Mouse (Mus musculus) thymus, postnatal 14 days (tissue): ENCODE measurements around the gene Trrap.

ENCODE experiments used
- DNase-seq: peaks from one replicate; pipeline ENCODE4 v3.0.0; 2021

The Trrap gene

DNA sequence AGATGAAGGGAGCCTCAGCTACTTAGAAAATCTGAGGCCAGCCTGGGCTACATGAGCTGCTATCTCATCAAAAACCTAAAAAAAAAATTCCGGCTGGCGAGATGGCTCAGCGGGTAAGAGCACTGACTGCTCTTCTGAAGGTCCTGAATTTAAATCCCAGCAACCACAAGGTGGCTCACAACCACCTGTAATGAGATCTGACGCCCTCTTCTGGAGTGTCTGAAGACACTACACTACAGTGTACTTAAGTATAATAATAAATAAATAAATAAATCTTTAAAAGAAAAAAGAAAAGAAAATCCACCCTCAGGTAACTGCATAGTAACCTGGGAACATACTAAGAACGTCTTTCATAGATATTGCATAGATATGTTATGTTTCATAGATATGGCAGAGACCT is 25.8 kb downstream of the Trrap start:
- no peak for DNase-seq

DNA sequence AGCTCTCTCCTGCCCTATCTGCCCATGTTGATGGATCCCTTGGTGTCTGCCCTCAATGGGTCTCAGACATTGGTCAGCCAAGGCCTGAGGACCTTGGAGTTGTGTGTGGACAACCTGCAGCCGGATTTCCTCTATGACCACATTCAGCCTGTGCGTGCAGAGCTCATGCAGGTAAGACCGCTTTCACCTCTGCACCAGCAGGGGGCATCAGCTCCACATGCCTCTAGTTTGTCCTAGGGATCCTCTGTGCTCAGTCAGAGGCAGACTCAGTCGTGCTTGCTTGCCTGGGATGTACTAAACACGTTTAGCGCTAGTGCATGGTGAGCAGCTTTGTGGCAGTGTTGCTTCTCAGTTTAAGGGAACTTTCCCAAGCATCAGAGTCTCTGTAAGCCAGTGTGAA is 27.2 kb downstream of the Trrap start:
- peak; percentile 35 for DNase-seq

DNA sequence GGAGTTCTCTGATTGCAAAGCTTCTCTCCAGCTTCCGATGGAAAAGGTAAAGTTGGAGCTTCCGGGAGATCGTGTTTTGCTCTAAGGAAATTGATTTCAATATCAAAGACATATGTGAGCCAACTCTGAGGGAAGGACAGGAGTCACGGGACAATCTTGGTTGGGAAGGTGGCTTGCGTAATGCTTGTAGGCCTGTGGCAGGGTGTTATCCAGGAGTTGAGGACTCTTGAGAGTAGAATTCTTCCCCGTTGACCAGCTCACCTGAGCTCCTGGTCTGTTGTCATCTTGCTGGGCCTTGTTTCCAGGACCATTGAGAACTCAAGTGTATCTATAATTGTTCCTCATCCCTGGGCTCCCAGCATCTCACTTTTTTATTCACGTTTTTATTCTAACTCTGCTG is 29.6 kb downstream of the Trrap start:
- no peak for DNase-seq

DNA sequence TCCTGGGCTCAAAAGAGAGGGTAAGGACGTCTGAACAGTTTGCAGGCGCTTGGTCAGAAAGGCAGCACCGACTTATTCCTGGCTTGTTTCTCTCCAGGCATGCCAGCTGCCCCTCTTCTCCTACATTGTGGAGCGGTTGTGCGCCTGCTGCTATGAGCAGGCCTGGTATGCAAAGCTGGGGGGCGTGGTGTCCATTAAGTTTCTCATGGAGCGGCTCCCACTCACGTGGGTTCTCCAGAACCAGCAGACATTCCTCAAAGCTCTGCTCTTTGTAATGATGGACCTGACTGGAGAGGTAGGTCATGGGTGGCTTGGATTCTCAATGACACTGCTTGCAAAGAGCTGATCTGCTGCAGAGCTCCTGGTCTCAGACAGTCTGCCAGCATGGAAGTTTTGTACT is 35.5 kb downstream of the Trrap start:
- no peak for DNase-seq

DNA sequence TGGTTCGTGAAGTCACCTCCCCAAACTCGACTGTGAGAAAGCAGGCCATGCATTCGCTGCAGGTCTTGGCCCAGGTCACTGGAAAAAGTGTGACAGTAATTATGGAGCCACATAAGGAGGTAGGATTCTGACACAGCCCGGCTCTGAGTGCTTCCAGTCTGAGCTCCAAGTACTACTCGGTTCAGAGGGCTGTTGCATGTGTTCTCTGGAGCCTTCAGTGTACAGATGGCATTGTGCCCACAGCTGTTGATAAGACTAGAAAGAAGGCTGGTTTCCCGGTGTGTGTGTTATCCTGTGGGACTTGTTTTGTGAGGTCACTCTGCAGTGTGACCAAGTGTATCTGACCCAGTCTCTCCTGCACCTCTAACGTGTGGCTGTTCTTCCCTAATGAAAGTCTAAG is 36.6 kb downstream of the Trrap start:
- no peak for DNase-seq

DNA sequence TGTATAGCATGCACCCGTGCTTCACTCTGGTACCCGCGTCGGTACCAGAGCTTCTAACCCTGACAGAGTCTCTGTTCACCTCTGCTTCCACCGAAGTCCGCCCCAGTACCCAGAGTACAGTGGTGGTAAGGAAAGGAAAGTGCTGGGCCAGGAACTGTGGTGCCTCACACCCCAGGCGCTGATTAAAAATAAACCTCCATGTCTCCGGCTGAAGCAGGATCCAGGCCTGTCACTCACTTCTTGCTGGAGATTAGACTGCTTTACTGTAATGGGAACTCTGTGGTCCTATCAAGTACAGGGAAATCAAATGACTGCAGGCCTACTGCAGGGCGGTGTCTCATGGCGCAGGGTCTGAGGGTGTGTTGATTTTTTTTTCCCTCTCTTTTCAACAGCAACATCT is 39.4 kb downstream of the Trrap start:
- DNase-seq: no peak

DNA sequence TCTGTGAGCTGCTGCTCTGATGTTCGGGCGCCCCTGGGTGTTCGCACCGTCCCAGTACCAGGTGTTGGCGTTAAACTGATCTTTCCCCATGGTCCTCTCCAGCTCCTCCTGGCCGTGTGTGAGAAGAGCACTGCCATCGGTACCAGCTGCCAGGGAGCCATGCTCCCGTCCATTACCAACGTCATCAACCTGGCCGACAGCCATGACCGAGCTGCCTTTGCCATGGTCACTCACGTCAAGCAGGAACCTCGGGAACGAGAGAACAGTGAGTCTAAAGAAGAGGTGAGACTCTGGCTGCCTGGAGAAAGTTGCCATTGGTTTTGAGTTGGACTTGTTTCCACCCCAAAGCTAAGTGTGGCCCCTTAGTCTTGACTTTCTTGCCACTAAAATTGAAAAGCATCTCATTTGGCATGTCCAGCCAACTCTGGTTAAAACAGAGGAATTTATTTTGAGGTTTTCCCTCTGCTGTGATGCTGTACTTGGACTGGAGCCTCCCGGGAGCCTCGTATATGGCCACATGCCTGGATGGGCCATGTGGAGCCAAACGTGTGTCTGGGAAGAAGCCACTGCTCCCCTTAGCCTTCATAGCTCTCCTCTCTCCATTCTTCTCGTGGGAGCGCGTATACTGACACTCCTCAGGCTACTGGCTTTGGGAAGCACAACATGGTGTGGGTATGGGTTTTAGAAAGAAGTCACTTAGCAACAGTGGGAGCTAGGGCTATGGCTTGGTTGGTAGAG is 61.0 kb downstream of the Trrap start:
- DNase-seq: no peak

DNA sequence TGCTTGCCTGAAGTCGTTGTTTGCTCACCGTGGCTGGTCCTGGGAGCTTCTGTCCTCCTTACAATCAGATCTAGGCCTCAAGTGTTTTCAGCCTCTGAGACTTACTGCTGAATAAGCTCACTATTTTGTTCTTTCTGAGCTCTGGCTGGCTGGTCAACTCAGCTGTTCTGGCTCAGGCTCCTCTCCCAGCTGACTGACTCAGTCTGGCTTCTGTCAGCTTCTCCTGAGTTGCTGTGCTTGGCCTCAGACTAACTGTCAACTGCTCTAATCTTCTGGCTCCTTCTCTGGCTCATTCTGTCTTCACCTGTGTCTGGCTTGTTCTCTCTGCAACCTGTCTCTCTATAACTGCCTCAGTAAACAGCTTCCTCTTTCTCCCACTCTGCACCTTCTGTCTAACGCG is 62.1 kb downstream of the Trrap start:
- no peak for DNase-seq

DNA sequence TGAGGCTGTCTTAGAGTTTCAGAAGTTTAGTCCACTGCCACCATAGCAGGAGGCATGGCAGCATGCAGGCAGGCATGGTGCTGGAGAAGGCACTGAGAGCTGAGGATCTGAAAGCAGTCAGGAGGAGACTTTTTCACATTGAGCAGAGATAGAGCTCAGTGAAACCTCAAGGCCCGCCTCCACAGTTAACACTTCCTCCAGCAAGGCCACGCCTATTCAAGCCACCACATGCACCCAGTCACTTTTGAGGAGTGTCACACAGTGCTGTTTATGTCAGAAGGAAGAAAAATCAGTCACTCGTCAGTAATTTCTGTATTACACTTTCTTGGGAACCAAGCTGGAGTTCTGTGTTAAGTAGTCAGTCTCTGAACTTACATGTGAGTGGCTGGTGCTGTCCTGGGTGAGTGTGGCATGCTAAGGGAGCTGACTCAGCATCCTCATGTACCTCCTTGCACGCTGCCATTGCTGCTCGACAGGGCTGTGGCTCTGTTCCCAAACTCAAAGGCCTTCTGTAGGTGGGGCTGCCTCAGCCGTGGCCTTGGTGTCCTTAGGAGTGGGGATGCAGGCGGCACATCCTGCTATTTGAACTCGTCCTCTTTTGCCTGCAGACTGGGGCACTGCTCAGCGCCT is 64.4 kb downstream of the Trrap start:
- no peak for DNase-seq

DNA sequence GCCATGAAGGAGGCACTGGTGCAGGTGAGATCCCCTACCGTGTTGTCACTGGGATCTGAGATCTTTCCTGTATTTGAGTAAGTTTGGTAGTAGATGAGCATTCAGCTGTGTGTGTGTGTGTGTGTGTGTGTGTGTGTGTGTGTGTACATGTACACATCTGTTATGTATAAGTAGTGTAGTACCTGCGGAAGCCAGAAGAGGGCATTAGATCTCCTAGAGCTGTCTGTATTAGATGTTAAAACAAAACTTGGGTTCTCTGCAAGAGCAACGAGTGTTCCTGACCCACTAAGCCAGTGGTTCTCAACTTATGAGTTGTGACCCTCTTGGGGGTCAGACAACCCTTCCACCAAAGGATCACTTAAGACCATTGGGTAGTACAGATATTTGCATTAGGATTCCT is 68.6 kb downstream of the Trrap start:
- DNase-seq: peak; percentile 14

DNA sequence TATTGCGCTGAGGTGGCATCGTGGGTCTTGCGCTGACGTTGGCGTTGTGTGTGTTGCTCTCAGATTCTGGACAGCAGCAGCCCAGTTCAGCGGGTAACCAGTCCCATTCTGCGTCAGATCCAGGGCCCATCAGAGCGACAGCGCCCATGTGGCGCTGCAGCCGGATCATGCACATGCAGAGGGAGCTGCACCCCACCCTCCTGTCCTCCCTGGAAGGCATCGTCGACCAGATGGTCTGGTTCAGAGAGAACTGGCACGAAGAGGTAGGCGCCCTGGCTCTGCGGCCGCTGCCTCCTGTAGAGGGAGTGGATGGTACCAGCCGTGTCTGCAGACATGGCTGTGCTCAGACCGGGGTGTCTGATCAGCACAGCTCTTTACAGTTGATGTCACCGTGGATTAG is 77.8 kb downstream of the Trrap start:
- no peak for DNase-seq

DNA sequence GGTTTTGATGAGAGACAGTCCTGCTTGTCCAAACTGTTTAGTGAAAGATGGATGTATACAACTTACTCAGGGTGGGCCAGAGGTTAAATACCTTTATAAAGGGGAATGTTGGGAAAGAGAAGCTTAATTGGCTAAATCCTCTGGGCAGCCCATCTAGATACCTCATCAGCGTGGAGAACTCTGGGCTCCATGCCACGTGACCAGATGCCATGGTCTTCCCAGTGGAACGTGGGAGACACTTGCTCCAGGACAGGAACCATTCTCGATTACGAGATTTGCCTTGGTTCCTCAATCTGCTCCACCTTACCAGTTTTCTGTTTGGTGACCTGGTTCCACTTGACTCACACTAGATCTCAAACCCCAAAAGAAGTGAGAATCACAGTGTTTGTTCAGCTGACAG is 81.2 kb downstream of the Trrap start:
- no peak for DNase-seq

DNA sequence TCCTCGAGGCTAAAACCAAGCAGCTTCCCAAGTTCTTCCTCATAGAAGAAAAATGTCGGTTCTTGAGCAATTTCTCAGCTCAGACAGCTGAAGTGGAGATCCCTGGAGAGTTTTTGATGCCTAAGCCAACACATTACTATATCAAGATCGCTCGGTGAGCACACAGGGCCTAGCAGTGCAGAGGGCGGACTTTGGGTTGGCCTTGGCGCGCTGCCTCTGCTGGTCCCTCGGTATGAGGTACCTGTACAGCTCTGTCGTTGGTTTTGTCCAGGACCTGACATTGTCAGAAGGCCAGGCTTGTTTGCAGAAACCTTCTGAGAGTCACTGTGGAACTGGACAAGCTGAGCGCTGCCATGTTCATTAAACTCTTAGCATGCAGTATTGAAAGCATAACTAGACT is 82.4 kb downstream of the Trrap start:
- no peak for DNase-seq

DNA sequence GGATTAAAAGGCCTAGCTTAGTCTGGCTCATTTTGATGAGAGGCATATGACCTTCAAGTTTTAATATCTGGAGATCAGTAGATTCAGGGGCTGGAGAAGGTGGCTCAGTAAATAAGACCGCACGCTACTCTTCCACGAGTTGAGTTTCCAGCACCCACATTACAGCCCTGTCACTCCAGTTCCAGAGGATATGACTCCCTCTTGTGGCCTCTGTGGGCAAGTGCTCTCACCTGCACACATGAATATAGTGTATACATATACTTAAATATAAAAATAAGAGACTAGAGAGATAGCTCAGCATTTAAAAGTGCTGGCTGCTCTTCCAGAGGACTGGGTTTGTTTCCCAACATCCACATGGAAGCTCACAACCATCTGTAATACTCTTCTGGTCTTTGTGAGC is 84.3 kb downstream of the Trrap start:
- no peak for DNase-seq

DNA sequence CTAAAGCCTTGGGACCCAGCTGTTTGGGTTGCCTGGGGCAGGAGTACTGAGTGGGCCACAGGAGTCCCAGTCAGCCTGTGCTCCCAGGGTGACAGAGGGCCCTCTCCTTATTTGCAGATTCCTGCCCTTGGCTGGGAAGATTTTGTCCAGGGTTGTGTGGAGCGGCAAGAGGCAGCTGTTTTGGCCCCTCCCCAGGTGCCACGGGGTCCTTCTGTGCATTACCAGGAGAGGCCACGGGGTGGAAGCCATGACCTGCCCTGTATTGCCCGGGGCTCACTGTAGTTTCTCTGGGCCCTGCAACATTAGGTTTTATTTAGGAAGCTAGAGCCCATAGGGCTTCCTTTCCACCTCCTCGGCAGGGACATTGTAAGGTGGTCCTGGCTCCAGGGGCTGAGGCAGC is 86.4 kb downstream of the Trrap start:
- DNase-seq: no peak

DNA sequence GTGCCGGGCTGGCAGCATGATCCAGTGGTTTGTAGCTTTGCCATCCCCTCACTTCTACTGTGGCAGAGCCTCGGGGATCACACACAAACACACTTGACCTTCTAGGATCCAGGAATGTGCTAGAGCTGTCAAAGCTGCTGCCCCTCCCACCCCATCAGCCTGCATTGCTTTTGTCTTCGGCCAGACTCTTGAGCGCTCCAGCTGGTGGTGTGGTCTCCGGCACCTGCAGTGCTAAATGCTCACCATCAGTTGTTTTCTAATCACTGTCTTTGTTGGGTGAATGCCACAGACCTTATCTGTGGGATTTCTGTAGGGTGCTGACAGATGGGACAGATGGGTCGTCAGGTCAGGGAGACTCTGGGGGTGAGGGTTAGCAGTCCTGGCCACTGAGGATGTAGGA is 88.4 kb downstream of the Trrap start:
- no peak for DNase-seq

DNA sequence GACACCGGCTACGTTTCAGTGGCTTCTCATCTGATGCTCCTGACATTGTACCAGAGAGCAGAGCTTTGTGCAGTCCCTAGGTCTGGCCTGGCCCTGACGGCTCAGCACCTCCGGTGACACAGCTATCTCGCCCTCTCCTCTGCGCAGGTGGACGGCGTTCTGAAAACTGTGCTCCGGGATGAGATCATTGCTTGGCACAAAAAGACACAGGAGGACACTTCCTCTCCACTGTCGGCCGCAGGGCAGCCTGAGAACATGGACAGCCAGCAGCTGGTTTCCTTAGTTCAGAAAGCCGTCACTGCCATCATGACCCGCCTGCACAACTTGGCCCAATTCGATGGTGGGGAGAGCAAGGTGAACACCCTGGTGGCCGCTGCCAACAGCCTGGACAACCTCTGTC is 91.0 kb downstream of the Trrap start:
- no peak for DNase-seq

DNA sequence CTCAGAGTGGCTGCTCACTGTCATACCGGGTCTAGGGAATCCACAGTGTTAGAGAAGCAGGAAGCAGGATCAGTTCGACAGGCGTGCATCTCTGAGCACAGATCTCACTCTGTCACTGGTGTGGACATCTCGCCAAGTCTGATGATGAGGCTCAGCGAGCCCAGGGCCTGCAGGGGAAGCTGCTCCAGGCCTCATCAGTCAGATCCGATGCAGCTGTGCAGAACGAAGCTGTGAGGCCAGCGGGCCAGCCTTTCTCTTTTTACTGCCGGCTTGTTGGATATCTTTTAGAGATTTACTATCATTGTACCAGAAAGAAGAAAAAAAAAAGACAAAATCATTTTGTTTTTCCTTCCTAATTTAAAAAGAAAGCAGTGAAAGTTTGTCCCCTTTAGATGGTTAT is 91.8 kb downstream of the Trrap start:
- DNase-seq: no peak

DNA sequence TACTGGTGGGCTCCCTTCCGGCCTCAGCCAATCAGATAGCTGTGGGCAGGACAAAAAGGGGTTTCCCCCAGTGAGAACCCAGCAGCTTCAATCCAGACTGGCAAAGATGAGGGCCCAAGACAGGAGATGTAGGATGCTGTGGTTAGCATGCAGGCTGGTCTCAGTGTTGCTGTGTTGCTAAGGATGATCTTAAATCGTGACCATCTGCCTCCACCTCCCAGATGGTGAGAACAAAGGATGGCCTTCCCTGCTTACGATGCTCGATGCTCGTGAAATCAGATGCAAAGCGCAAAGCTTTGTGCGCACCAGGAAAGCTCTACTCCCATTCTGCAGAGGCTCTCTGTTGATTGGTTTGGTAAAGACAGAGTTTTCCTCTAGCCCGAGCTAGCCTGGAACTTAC is 93.4 kb downstream of the Trrap start:
- no peak for DNase-seq

DNA sequence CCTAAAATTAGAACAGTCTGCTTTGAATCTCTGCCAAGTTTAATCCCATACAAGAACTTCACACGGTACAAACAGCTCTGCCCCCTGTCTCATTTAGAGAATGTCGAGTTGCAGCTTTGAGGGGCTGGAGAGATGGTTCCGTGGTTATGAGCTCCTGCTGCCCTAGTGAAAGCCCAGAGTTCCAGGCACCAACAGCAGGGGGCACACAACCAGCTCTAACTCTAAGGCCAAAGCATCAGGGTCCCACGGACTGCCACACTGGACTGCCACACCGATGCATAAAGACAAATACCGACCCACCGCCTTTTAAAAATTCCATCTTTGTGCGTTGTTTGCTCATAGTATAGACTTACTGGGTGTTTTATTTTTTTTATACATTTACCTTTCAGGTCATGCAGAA is 99.4 kb downstream of the Trrap start:
- DNase-seq: no peak

DNA sequence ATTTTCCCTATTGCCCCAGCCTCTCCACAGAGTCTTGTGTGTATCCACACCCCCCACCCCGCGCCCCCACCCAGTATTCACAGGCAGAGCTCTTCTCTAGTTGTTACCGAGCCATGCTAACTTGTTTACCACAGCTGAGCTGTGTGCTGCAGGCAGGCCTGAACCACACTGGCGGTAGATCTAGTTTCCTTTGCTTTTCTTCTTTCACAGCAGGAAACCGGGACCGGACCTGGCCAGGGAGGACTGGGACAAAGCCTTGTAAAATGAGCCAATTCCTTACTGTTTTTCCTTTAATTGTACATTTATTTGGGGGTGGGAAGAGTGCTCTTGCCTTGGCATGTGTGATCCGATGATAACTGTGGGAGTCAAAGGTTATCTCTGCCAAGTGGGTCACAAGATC is 101.9 kb downstream of the Trrap start:
- no peak for DNase-seq

DNA sequence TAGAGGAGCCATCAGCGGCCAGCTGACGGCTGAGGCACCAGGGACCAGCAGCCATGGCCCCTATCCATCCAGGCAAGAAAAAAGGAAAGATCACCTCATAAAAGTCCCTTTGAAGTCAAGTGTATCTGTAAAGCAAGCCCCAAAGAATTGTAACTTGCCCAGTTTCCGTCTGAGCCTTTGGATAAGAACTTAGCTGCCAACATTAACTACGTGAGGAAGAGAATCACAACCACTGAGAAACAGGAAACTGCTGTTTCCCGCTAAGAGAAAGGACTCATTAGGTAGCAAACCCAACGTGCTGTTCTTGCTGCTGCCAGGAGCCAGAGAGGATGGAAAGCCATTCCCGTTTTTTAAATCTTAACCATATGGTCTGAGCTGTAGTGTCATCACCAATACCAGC is 103.2 kb downstream of the Trrap start:
- DNase-seq: no peak

DNA sequence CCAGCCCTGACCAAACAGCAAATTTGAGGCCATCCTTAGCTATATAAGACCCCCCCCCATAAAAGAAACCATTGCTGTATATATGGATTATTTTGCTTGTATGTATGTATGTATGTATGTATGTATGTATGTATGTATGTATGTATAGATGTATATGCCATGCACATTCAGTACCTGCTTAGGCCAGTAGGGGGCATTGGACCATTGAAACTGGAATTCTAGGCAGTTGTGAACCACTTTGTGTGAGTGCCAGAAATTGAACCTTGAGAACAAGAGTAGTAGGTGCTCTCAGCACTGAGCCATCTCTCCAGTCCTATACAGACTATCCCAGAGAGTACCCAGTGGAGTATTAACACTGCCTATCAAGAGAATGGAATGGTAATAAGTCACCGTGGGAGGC is 104.2 kb downstream of the Trrap start:
- DNase-seq: no peak

DNA sequence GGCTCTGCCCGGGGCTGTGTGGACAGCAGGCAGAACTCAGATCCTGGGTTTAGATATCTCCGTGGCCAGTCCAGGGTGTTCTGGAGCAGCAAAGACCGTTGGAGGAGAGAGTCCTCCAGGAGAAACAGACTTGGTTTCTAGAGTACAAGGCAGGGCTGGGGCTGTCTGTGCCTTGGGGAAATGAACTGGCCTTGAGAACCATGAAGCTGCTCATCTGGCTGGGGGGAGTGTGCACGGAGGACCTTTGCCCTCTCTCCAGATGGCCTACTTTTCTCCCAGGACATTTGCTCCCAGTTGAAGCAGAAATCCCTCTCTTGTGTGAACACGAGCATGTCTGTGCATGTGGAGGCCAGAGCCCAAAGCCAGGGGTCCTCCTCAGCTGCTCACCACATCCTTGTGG is 104.8 kb downstream of the Trrap start:
- DNase-seq: no peak

DNA sequence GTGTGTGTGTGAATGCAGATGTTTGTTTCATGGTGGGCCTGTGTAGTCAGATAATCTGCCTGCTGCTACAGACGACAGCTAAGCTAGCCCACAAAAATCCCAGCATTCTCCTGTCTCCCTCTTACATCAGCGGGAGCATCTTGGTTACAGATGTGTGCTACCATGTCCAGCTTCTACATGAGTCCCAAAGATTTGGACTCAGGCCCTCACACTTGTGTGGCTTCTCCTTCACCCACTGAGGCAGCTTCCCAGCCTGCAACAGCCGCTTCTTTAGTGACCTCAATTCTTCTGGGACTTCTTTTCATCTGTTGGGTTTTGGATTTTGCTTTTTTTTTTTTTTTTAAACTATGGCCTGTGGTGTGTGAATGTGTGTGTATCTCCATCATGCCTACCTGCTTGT is 105.3 kb downstream of the Trrap start:
- no peak for DNase-seq
